In the genomic region with DNA sequence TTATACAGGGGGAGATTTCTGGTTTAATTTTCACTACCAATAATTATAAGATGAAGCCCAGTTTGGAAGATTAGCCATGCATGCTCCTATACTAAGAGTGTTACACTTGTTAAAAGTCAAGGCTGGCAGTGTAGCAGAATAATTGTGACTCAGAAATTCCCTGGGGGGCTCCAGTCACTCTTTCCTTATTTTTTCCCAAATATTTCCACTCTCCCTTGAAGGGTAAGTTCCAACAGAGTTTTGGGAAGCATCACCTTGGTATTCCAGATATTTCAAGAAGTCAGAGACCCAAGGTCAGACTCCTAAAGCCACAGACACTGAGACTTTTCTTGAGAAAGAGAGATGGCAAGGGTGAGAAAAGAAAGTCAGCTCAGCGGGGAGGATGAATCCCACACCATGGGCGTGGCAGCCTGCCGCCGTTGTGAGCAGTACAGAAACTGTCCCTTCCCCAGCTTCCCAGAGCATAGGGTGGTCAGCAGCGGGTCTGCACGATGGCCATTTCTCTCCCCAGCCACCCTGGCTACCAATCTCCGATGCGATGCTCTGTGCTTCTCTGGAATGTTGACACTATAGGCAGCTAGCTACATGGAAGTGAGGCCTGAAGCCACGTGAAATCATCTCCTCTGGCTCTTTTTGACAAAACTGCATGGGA, we compare ENCODE assay signal across 8 mouse cellular contexts. TPM values are rescaled to one million over a fixed set of nuclear protein-coding genes. Genes with fewer than 3 reads are reported as not detected.
DNase-seq lines count a peak whose midpoint lies in the region; ATAC-seq and TF ChIP-seq lines count a peak whose summit lies in the region.

No protein-coding gene starts in this region.

- no peaks in the 10 kb centered on the region for H3K9me3 ChIP-seq in forebrain, embryonic 12.5 days
- H3K9me3 ChIP-seq in forebrain, embryonic 13.5 days (replicated peaks), result no peaks in the 10 kb centered on the region
- peaks cover 3% of the 10 kb centered on the region; the same call in 1 of the 2 replicates for H3K9me3 ChIP-seq in megakaryocyte, embryonic 14.5 days
- H3K9me3 ChIP-seq in hindbrain, embryonic 11.5 days (ENCODE audit: control insufficient read depth, low read length), result no peaks in the 10 kb centered on the region

- no peaks in the 10 kb centered on the region for H3K79me2 ChIP-seq in myocyte (ENCODE audit: control insufficient read depth, insufficient read depth)

- H3K27ac ChIP-seq in forebrain, embryonic 12.5 days, result no peak overlapping the region
- no peak overlapping the region for H3K27ac ChIP-seq in forebrain, embryonic 13.5 days
- no peak overlapping the region for H3K27ac ChIP-seq in hindbrain, embryonic 11.5 days (ENCODE audit: low read depth, low read length)

- no peak for ATAC-seq in forebrain, embryonic 12.5 days (ENCODE audit: low FRiP score)
- ATAC-seq in forebrain, embryonic 13.5 days, result no peak
- ATAC-seq in megakaryocyte, adult 5-6 weeks (ENCODE audit: poor library complexity, severe bottlenecking), result no peak
- no peak for ATAC-seq in hindbrain, embryonic 11.5 days (ENCODE audit: low FRiP score)
- no peak for ATAC-seq in monocyte, adult 5-6 weeks (replicated peaks; ENCODE audit: insufficient number of reproducible peaks, low FRiP score, low TSS enrichment, poor library complexity, severe bottlenecking)

- H3ac ChIP-seq in myocyte (ENCODE audit: control insufficient read depth, insufficient read length), result no peak overlapping the region

- no peak for DNase-seq in hindbrain, embryonic 11.5 days (ENCODE audit: low spot score)
- no peak for DNase-seq in left cerebral cortex, adult 8-10 months (ENCODE audit: low spot score in 2 of 2)

- 0 out of 2 replicates have a peak, but pooled peaks cover 7% of the 10 kb centered on the region for H3K27me3 ChIP-seq in forebrain, embryonic 12.5 days
- no peaks in the 10 kb centered on the region for H3K27me3 ChIP-seq in forebrain, embryonic 13.5 days
- H3K27me3 ChIP-seq in megakaryocyte, embryonic 14.5 days (replicated peaks), result peaks cover 2% of the 10 kb centered on the region
- H3K27me3 ChIP-seq in hindbrain, embryonic 11.5 days (ENCODE audit: control insufficient read depth, insufficient read depth, low read length), result no peaks in the 10 kb centered on the region
- H3K27me3 ChIP-seq in myocyte (ENCODE audit: control insufficient read depth, insufficient read depth, insufficient read length), result no peaks in the 10 kb centered on the region

- no peaks in the 10 kb centered on the region for H3K36me3 ChIP-seq in forebrain, embryonic 12.5 days (replicated peaks)
- H3K36me3 ChIP-seq in forebrain, embryonic 13.5 days (ENCODE audit: poor library complexity, severe bottlenecking), result no peaks in the 10 kb centered on the region
- H3K36me3 ChIP-seq in megakaryocyte, embryonic 14.5 days (replicated peaks; ENCODE audit: low read length), result no peaks in the 10 kb centered on the region
- no peaks in the 10 kb centered on the region for H3K36me3 ChIP-seq in hindbrain, embryonic 11.5 days (ENCODE audit: control insufficient read depth, insufficient read depth, low read length)
- no peaks in the 10 kb centered on the region for H3K36me3 ChIP-seq in myocyte (ENCODE audit: control insufficient read depth, insufficient read depth)

- 15% methylated on average over 9 of the region's 9 CpGs for WGBS in forebrain, embryonic 12.5 days
- WGBS in forebrain, embryonic 13.5 days, result 12% methylated on average over 9 of the region's 9 CpGs
- 14% methylated on average over 9 of the region's 9 CpGs for WGBS in hindbrain, embryonic 11.5 days

- peak overlapping the region; percentile 2; the same call in 1 of the 2 replicates for H3K4me2 ChIP-seq in forebrain, embryonic 12.5 days
- no peak overlapping the region for H3K4me2 ChIP-seq in forebrain, embryonic 13.5 days
- H3K4me2 ChIP-seq in hindbrain, embryonic 11.5 days (replicated peaks; ENCODE audit: low read depth, low read length), result peak overlapping the region; percentile 8; the same call in 1 of the 2 replicates
- H3K4me2 ChIP-seq in myocyte (ENCODE audit: low read depth), result peak overlapping the region; percentile 89

- H3K4me3 ChIP-seq in forebrain, embryonic 12.5 days (replicated peaks), result no peak overlapping the region
- no peak overlapping the region for H3K4me3 ChIP-seq in forebrain, embryonic 13.5 days
- peak overlapping the region; percentile 90 for H3K4me3 ChIP-seq in megakaryocyte, embryonic 14.5 days (replicated peaks)
- H3K4me3 ChIP-seq in hindbrain, embryonic 11.5 days (ENCODE audit: low read depth, low read length), result no peak overlapping the region
- H3K4me3 ChIP-seq in myocyte, result peak overlapping the region; percentile 4

- H3K4me1 ChIP-seq in forebrain, embryonic 12.5 days, result peaks cover 9% of the 10 kb centered on the region
- peaks cover 5% of the 10 kb centered on the region; the same call in 1 of the 2 replicates for H3K4me1 ChIP-seq in forebrain, embryonic 13.5 days
- peaks cover 45% of the 10 kb centered on the region for H3K4me1 ChIP-seq in megakaryocyte, embryonic 14.5 days
- H3K4me1 ChIP-seq in hindbrain, embryonic 11.5 days (replicated peaks; ENCODE audit: control insufficient read depth, insufficient read depth, low read length), result no peaks in the 10 kb centered on the region

- no peak for TF ChIP-seq POLR2A in myocyte (IDR thresholded peaks at IDR 0.05; ENCODE audit: insufficient read length, low read depth)

- H3K9ac ChIP-seq in forebrain, embryonic 12.5 days, result no peak overlapping the region
- no peak overlapping the region for H3K9ac ChIP-seq in forebrain, embryonic 13.5 days
- H3K9ac ChIP-seq in hindbrain, embryonic 11.5 days (ENCODE audit: low read depth, low read length), result no peak overlapping the region

TF ChIP-seq in myocyte, 11 proteins besides CTCF, POLR2A, EP300 and RAD21:
- no peak for TF ChIP-seq E2F4 (IDR thresholded peaks at IDR 0.05; ENCODE audit: insufficient read depth)

RNA-seq across cellular contexts. Expression of gene Rasgrp3, which starts 28.8 kb away (rescaled TPM):
- 5.7 and 6.3 TPM in 2 replicates for polyA plus RNA-seq in forebrain, embryonic 12.5 days (2016; fragmentation: Nextera tagmentation; extraction: Ambion mirVana)
- polyA plus RNA-seq in forebrain, embryonic 13.5 days (2015; fragmentation: Nextera tagmentation; extraction: Ambion mirVana), result 4.8 and 5.0 TPM in 2 replicates
- 0.03 TPM in 1 of 2 replicates, not detected in the other for polyA plus RNA-seq in megakaryocyte, embryonic 14.5 days (2012; ENCODE audit: insufficient read depth, low replicate concordance)
- total RNA-seq in megakaryocyte, adult 5-6 weeks (2015), result 0.30 TPM in 1 of 2 replicates, not detected in the other
- 0.04 and 0.12 TPM in 2 replicates for total RNA-seq in megakaryocyte, adult 5-6 weeks (2017)
- 7.6 and 10.4 TPM in 2 replicates for polyA plus RNA-seq in hindbrain, embryonic 11.5 days (2014; fragmentation: Nextera tagmentation; extraction: Ambion mirVana)
- 0.46 TPM for polyA plus RNA-seq in myocyte (2012; fragmentation: generic; extraction: Trizol)
- 10 to 100 TPM; 13.3 to 23.8 (median 18.6) TPM for total RNA-seq in left cerebral cortex, adult 8-10 months (2022)
- total RNA-seq in monocyte, adult 5-6 weeks (2017), result 12.0 to 20.3 TPM (median 14.6 TPM) in 3 replicates

Comparison
In these comparisons a context has a peak if more than half of its experiments do, and no peak if none do; other contexts are left out.
1. H3K4me3 ChIP-seq: peak in megakaryocyte, embryonic 14.5 days (single experiment) and myocyte (single experiment); none in forebrain, embryonic 12.5 days (single experiment), forebrain, embryonic 13.5 days (single experiment) and hindbrain, embryonic 11.5 days (single experiment).